Mouse (Mus musculus) ES-CJ7 (cell line): ENCODE data around the gene Cct4.

Source experiments
- DNase-seq: peaks from one replicate; pipeline ENCODE4 v3.0.0; 2011; ENCODE audit warnings: low read depth, low spot score

The Cct4 gene

DNA sequence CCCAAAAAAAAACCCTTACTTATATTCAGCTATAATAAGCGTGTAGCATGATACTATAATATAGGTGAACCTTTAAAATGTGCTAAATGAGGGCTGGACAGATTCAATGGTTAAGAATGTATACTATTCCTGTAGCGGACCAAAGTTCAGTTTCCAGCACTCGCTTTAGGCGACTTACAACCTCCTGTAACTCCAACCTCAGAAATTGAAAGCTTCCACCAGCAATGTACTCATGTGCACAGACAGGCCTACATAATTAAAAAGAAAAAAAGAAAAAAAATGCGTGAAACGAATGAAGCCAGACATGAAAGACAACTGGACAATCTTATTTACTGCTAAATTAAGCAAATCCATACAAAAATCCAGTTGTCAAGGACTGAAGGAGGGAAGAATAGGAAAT is 7.5 kb upstream of the Cct4 start:
- DNase-seq: no peak

- no peak for DNase-seq
Observed at GRCm38 (mm10) chr11:22985510-22985909, 4.8 kb upstream of the Cct4 start.

DNA sequence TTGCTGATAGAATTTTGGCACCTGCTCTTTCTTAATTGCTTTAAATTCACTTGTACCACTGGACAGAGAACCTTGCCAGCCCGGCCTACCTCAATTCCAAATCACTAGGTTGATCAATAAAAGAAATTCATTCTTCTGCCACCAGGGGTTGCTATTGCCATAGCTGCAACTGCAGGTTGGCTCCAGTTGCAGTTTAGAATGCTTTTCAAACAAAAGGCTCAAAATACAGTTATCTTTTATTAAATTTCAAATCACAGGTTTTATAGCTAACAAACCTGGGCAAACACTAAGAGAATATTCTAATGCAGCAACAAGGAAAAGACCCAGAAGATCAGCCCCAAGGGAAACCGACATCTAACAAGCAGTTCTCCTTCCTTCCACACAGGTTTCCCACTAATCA is 3.0 kb upstream of the Cct4 start:
- DNase-seq: peak; percentile 69

DNA sequence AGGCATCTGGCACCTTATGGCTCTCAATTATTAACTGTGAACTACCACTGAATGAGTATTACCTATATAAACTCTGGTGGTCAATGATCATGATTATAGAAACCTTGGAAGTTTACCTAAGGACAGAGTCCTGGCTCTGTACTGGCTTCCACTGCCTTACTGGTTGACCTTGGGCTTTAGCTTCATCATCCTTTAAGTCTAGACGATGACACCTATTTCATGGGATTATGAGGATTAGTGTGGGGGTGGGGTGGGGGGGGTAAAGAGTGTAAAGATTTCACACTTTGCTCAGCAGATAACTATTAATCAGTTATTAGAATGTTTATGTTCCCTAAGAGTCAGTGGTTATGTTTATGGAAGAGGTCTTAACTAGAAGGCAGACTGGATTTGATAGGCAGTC is 533 bp upstream of the Cct4 start:
- DNase-seq: no peak

DNA sequence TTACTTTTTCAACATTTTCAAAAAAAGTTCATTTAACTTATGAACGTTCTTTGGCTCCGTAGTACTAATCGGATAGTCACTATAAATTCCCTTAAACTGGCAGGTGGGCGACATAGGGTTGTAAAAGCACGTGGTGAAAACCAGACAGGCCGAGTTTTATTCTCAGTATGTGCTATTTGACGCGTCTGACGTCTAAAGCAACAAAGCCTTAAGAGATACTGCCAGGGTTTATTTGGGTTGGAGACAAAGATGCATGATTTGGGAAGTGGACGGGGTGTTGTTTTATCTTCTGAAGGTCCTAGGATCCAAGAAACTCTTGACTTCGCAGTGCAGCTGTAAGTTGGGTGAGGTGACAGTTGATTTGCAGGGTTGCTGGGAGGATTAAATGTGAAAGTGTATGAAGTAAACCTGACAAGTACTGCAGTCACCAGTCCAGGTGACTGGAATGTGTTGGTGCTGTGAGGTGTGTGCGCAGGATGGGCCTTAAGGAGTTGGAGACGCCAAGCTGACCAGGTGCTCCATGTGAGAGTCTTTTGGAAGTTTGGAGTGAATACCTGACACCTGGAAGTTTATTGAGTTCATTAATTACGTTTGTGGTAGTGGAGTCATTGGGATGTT is 1.0 kb downstream of the Cct4 start:
- DNase-seq: peak; percentile 32

GRCm38 (mm10) chr11:22994271-22994670 is 4.0 kb downstream of the Cct4 start:
- no peak for DNase-seq

- no peak for DNase-seq
Observed at GRCm38 (mm10) chr11:22995461-22995860, 5.1 kb downstream of the Cct4 start.

DNA sequence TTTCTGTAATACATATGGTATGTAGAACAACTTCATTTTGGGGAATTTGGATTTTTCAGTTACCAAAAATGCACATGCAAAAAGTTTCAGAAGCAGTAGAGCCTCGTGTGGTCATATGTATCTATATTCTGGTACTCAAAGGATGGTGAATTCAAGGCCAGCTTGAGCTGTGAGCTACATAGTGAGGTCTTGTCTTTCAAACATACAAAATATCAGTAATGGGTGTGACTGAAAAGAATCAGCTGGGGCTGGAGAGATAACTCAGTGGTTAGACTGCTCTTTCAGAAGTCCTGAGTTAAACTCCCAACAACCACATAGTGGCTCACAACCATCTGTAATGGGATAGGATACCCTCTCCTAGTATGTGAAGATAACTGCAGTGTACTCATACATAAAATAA is 8.0 kb downstream of the Cct4 start:
- DNase-seq: no peak

DNA sequence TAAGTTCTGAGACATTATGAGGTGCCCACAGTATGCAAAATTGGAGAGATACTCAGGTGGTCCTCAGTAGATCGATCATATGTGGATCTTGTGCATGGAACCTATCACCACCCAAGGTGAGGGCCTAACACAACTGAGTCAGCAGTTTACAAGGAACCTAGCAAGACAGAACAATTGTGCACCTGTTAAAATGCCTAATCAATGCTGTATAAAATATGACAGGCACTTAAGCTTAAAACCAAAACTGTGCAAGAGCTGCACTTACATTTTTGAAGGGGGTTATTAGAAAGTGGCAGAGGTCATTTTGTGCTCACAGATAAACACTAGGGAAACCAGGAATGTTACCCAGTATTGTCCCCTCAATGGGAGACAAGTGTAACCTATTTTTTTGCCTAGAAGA is 15.0 kb downstream of the Cct4 start:
- no peak for DNase-seq

GRCm38 (mm10) chr11:23007166-23007480 is 16.8 kb downstream of the Cct4 start:
- no peak for DNase-seq

DNA sequence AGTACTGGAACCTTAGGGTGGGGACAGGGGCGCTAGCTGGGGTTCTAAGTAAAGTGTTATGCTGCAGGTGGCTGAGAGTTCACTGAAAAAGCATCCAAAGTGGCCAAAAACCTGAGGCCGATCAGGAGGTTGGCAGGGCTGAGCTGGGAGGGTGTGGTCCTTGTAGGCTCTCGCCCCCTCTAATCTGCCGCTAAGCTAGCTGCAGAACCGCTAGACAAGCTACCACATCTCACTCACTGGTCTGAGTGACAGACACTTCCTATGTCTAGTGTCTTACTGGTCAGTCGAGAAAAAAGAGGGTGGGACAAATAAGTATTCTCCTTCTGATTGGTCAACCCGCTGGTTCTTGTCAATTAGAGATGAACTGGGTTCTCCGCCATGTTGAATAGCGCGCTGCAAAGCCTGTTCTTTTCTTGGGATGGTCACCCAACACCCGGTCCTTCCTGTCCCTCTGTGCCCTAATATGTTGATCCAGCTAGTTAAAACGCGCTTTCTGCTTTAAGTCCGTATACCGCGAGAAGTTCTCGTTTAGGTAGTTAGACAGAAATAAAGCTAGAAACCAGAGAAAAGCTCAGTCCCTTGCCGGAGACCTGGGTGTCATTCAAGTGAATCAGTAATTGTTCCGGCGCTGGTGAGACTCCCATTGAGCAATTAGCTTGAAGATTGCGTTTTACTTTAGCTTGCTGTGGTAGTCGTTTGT is 17.3 kb downstream of the Cct4 start, which contains the start of gene Fam161a:
Fam161a (plus strand) TSS at position 51 of the 700 bp plus-strand sequence.
- peak; percentile 97 for DNase-seq

GRCm38 (mm10) chr11:23008181-23008823 is 18.0 kb downstream of the Cct4 start:
- peak; percentile 90 for DNase-seq

DNA sequence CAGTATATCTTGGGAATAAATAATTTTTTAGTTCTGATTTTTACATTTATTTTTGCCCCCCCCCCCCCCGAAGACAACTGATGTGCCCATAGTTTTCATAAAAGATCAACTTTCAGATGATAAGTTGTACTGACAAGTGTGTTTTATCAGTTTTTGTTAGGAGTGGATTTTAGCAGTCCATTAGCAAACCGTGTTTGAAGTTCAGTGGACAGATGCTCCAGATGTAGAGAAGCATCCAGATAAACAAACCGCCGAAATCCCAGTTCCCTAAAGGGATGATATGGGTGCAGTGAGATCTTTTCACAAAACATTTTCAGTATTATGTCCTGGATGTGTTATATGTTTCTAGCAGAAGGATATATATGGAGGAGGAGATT is 18.5 kb downstream of the Cct4 start:
- DNase-seq: no peak

DNA sequence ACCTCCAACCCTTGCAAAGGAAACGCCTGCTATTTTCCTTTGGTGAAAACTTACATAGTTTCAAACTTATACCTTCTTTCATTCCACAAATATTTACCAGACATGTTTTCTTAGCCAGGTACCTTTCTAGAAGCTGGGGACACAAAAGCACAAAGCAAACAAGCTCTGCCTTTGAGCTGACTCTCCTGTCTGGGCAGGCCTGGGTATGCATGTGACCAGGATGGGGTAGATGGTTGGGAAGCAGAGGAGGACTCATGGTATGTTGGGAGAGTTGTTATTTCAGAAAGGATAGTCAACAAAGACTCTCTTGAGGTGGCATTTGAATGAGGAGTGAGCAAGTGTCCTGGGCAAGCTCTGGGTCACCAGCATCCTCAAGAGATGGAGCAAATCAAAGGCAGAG is 22.8 kb downstream of the Cct4 start:
- DNase-seq: no peak

DNA sequence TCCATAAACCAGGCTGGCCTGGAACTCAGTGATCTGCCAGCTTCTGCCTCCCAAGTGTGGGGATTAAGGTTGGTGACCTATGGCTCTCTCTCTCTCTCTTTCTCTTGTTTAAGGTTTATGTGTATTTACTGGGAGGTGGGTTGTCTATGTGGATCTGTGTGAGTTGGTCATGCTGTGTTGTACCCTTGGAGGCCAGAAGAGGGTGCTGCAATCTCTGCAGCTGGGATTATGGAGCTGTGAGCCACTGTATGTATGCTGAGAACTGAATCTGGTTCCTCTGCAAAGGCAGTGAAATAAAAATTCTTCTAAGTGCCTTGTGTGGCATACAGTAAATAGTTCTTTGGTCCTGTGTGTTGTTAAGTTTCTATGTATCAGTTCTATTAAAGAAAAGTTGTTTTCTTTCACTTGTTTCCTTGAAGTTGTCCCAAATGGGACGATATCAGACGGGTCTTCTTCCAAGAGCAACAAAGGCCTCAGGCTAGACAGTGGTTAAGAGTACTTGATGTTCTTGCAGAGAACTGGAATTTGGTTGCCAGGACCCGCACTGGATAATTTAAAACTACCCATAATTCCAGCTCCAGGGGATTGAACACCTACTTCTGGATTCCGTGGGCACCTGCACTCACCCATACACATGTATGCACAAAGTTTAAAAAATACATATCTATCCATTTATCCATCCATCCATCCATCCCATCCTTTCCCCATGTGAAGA is 23.4 kb downstream of the Cct4 start:
- peak; percentile 77 for DNase-seq

DNA sequence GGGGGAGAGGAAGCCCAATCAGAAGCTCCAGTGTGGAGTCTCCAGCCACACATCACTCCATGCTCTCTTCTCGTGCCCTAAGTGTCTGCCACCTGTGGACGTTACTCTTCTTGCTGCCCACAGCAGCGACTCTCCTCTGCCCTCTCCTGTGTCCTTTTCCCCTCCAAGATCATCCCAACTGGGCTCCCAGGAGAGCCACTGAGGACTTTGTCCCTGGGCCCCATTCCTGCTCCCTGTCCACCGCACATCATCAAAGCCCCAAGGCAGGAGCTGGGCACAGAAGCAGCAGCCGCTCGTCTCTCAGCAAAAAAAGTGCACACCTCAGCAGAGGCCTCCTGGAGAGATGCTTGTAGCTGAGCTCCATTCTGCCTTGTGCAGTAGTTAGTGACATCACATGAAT is 24.7 kb downstream of the Cct4 start:
- DNase-seq: no peak

DNA sequence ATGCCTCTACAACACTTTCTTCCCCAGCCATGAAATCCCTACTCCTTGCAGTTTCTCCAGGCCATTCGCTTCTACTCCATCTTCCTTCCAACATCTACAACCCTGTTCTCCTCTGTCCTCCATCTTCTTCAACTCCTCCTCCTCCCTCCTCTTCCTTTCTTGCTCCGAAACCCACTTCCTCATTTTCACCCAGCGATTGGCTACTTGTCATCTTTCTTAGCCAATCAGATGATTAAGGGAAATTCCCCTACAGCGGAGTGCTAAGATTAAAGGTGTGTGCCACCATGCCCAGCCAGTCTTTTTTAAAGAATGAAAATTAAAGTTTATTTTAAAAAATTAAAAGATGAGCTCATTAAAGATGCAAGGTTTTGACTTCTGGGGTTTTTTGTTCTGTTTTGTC is 27.6 kb downstream of the Cct4 start:
- DNase-seq: no peak

GRCm38 (mm10) chr11:23020116-23020770 is 29.9 kb downstream of the Cct4 start:
- no peak for DNase-seq

DNA sequence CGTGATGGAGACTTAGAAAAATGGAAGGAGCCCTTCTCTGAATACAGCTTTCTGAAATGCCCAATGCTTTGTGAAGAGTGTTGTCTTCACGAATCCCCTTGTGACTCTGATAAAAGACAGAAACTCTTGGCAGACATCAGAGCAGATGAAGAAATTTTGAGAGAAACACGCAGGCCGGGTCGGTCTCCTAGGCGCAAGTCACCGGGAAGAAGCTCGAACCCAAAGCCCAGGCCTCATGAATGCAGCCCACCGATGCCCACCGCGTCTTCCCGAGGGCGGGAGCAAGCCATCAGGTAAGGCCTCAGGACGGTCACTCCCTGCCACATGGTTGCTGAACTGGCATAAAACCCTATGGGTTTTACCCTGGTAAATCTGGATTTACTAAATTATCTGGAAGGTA is 30.5 kb downstream of the Cct4 start:
- no peak for DNase-seq

GRCm38 (mm10) chr11:23023155-23023554 is 32.8 kb downstream of the Cct4 start:
- DNase-seq: no peak

- DNase-seq: no peak
Observed at GRCm38 (mm10) chr11:23024169-23024568, 33.9 kb downstream of the Cct4 start.

- no peak for DNase-seq
Observed at GRCm38 (mm10) chr11:23028957-23029356, 38.6 kb downstream of the Cct4 start.
